ENCODE assay signal across 27 mouse cellular contexts in genomic region chr5:147114738-147115137, GRCm38 (mm10). TPM values are rescaled to one million over a fixed set of nuclear protein-coding genes. Genes with fewer than 3 reads are reported as not detected.
DNase-seq lines count a peak whose midpoint lies in the region; ATAC-seq and TF ChIP-seq lines count a peak whose summit lies in the region.
"Had no signal": no experiment of that assay in that cellular context is flagged by ENCODE, and none has a peak within 500 bp of the region (broad histone marks: within the 10 kb centered on the region; RNA-seq: fewer than 3 reads in every experiment).

No protein-coding gene starts in this region.

- no peak overlapping the region for H3K4me3 ChIP-seq in layer of hippocampus, adult 2 months
- H3K4me3 ChIP-seq in CH12.LX (replicated peaks in 1 of 3; ENCODE audit: low read depth in 2 of 3, low read length in 2 of 3, poor library complexity in 1 of 3) (no peak overlapping the region), E14TG2a.4 (replicated peaks; ENCODE audit: low read length) (no peak overlapping the region)
- no peak overlapping the region for H3K4me3 ChIP-seq in heart, embryonic 12.5 days
- H3K4me3 ChIP-seq: embryonic facial prominence, embryonic 12.5 days; heart, adult 2 months; hindbrain, embryonic 13.5 days; limb, embryonic 15.5 days; megakaryocyte, embryonic 14.5 days; neural tube, embryonic 12.5 days; stomach, embryonic 15.5 days had no signal

- no peaks in the 10 kb centered on the region for H3K79me2 ChIP-seq in CH12.LX (replicated peaks; ENCODE audit: control insufficient read depth, extremely low read depth, insufficient read depth, poor library complexity, severe bottlenecking)

- no peak overlapping the region for H3K4me2 ChIP-seq in CH12.LX (ENCODE audit: insufficient read depth, low read depth, poor library complexity, severe bottlenecking)
- no peak overlapping the region for H3K4me2 ChIP-seq in heart, embryonic 12.5 days
- H3K4me2 ChIP-seq: embryonic facial prominence, embryonic 12.5 days; hindbrain, embryonic 13.5 days; limb, embryonic 15.5 days; lung, embryonic 14.5 days; neural tube, embryonic 12.5 days; stomach, embryonic 15.5 days had no signal

- no peak overlapping the region for H3K27ac ChIP-seq in layer of hippocampus, adult 2 months
- H3K27ac ChIP-seq in CH12.LX (ENCODE audit: insufficient read depth, low read depth), result no peak overlapping the region
- no peak overlapping the region for H3K27ac ChIP-seq in heart, embryonic 12.5 days (ENCODE audit: poor library complexity, severe bottlenecking)
- H3K27ac ChIP-seq: embryonic facial prominence, embryonic 12.5 days; heart, adult 2 months; hindbrain, embryonic 13.5 days; limb, embryonic 15.5 days; liver, embryonic 14.5 days; neural tube, embryonic 12.5 days; stomach, embryonic 15.5 days had no signal

- H3K9me3 ChIP-seq in CH12.LX (replicated peaks; ENCODE audit: low read length) (peaks cover 30% of the 10 kb centered on the region), E14TG2a.4 (ENCODE audit: low read length) (no peaks in the 10 kb centered on the region)
- peaks cover 11% of the 10 kb centered on the region for H3K9me3 ChIP-seq in heart, embryonic 12.5 days (replicated peaks)
- H3K9me3 ChIP-seq: hindbrain, embryonic 13.5 days; limb, embryonic 15.5 days; stomach, embryonic 15.5 days had no signal

- DNase-seq in layer of hippocampus, adult 2 months (ENCODE audit: low spot score in 2 of 2), result no peak
- no peak for DNase-seq in layer of hippocampus, adult 8-10 months (ENCODE audit: low spot score in 2 of 2)
- DNase-seq in CH12.LX (ENCODE audit: extremely low read depth) (no peak), ZHBTc4 (ENCODE audit: low read depth, low spot score) (peak; percentile 66)
- DNase-seq in spleen, postnatal 14 days (ENCODE audit: low spot score in 2 of 2), result no peak
- DNase-seq: cerebellum, adult 18-20 months; forebrain, postnatal 0 days; gastrocnemius, postnatal 36 days; heart, adult 2 months; kidney, adult 2 months; kidney, postnatal 25 days; layer of hippocampus, adult 9-11 months; left cerebral cortex, postnatal 4 days; lung, embryonic 14.5 days; midbrain, embryonic 14.5 days; retina, postnatal 1 day; right cerebral cortex, postnatal 4 days had no signal

- H3K36me3 ChIP-seq in CH12.LX (replicated peaks in 1 of 2; ENCODE audit: control insufficient read depth in 1 of 2, insufficient read depth in 1 of 2, low read length in 1 of 2), result peaks cover 19 to 32% of the 10 kb centered on the region in 2 experiments
- peaks cover 26% of the 10 kb centered on the region for H3K36me3 ChIP-seq in E14TG2a.4 (ENCODE audit: insufficient read depth, low read length)
- peaks cover 28% of the 10 kb centered on the region for H3K36me3 ChIP-seq in heart, embryonic 12.5 days

- no peak; the same call in 1 of the 2 replicates for TF ChIP-seq RAD21 in CH12.LX (IDR thresholded peaks at IDR 0.05; ENCODE audit: low read depth, low read length)

- TF ChIP-seq CTCF in layer of hippocampus, adult 2 months (conservative IDR thresholded peaks at IDR 0.05), result peak; percentile 53
- TF ChIP-seq CTCF in CH12.LX (conservative IDR thresholded peaks at IDR 0.05 in 1 of 2, IDR thresholded peaks at IDR 0.05 in 1 of 2; ENCODE audit: low read depth in 2 of 2, low read length in 2 of 2), result peak in 1 of 2 experiments; percentile 12; a peak in 1 of 4 replicates
- peak; percentile 17; the same call in 1 of the 2 replicates for TF ChIP-seq CTCF in E14TG2a.4 (conservative IDR thresholded peaks at IDR 0.05; ENCODE audit: low read length)

- no peak for TF ChIP-seq EP300 in CH12.LX (IDR thresholded peaks at IDR 0.05; ENCODE audit: low read length)

- in situ Hi-C loops in CH12.LX (cut with MboI; ENCODE audit: low pct_ligation_motif_present, low pct_unique_long_range_greater_than_20kb, low sequenced_read_pairs), result no loop called here

- no peaks in the 10 kb centered on the region for H3K27me3 ChIP-seq in CH12.LX (replicated peaks)
- no peaks in the 10 kb centered on the region for H3K27me3 ChIP-seq in E14TG2a.4 (ENCODE audit: insufficient read depth, low read length)
- H3K27me3 ChIP-seq in heart, embryonic 12.5 days (replicated peaks), result no peaks in the 10 kb centered on the region
- H3K27me3 ChIP-seq: embryonic facial prominence, embryonic 12.5 days; hindbrain, embryonic 13.5 days; limb, embryonic 15.5 days; neural tube, embryonic 12.5 days; stomach, embryonic 15.5 days had no signal

- ATAC-seq in heart, embryonic 12.5 days (ENCODE audit: insufficient number of reproducible peaks, low FRiP score), result no peak
- ATAC-seq: forebrain, postnatal 0 days; inflammation-experienced regulatory T-cells, adult 6 months had no signal

- H3K4me1 ChIP-seq in CH12.LX (ENCODE audit: control insufficient read depth in 1 of 2, insufficient read depth in 2 of 2) (no peaks in the 10 kb centered on the region), E14TG2a.4 (replicated peaks; ENCODE audit: low read depth, low read length) (peaks cover 12% of the 10 kb centered on the region)
- H3K4me1 ChIP-seq in heart, embryonic 12.5 days (replicated peaks), result no peaks in the 10 kb centered on the region
- H3K4me1 ChIP-seq: embryonic facial prominence, embryonic 12.5 days; hindbrain, embryonic 13.5 days; limb, embryonic 15.5 days; megakaryocyte, embryonic 14.5 days; neural tube, embryonic 12.5 days; stomach, embryonic 15.5 days had no signal

- H3K9ac ChIP-seq in CH12.LX (ENCODE audit: insufficient read depth, low read depth), result no peak overlapping the region
- H3K9ac ChIP-seq in heart, embryonic 12.5 days, result no peak overlapping the region
- H3K9ac ChIP-seq: embryonic facial prominence, embryonic 12.5 days; forebrain, postnatal 0 days; hindbrain, embryonic 13.5 days; limb, embryonic 15.5 days; liver, embryonic 14.5 days; lung, embryonic 14.5 days; neural tube, embryonic 12.5 days; stomach, embryonic 15.5 days had no signal

- TF ChIP-seq POLR2A in CH12.LX (IDR thresholded peaks at IDR 0.05; ENCODE audit: low read depth, low read length), result no peak

- WGBS in heart, embryonic 12.5 days, result 82% methylated on average over 7 of the region's 7 CpGs

- dilution Hi-C loops in CH12.LX (cut with MboI; ENCODE audit: extremely low pct_ligation_motif_present, extremely low pct_unique_long_range_greater_than_20kb, low sequenced_read_pairs), result no loop called here

TF ChIP-seq in CH12.LX, 34 proteins besides CTCF, POLR2A, EP300 and RAD21:
- TF ChIP-seq ZC3H11A (IDR thresholded peaks at IDR 0.05; ENCODE audit: low read depth, low read length) (no peak), SIN3A (IDR thresholded peaks at IDR 0.05; ENCODE audit: low read length) (no peak), ZNF384 (IDR thresholded peaks at IDR 0.05; ENCODE audit: low read depth, low read length) (peak; percentile 32; the same call in 1 of the 2 replicates)

RNA-seq across cellular contexts. Expression of gene Polr1d, which starts 37.9 kb away (rescaled TPM):
- total RNA-seq in layer of hippocampus, adult 2 months (2021), result 10 to 100 TPM; 63.1 to 69.7 TPM
- total RNA-seq in layer of hippocampus, adult 8-10 months (2022), result 10 to 100 TPM; 65.2 to 70.8 (median 66.7) TPM
- total RNA-seq in CH12.LX (2012; rRNA removed), result 293 and 334 TPM in 2 replicates
- total RNA-seq in CH12.LX (2014; rRNA removed), result 354 and 381 TPM in 2 replicates
- polyA plus RNA-seq in CH12.LX (2012; ENCODE audit: insufficient read length, low read depth), result 300 and 322 TPM in 2 replicates
- polyA plus RNA-seq in heart, embryonic 12.5 days (2016; fragmentation: Nextera tagmentation; extraction: Ambion mirVana), result 91.3 and 94.0 TPM in 2 replicates

RNA-seq across cellular contexts. Expression of gene Lnx2, which starts 38.4 kb away (rescaled TPM):
- total RNA-seq in layer of hippocampus, adult 2 months (2021), result 1 to 10 TPM; 5.5 to 6.6 TPM
- total RNA-seq in layer of hippocampus, adult 8-10 months (2022), result 1 to 10 TPM; 5.8 to 7.2 (median 6.5) TPM
- 25.6 and 30.1 TPM in 2 replicates for total RNA-seq in CH12.LX (2012; rRNA removed)
- total RNA-seq in CH12.LX (2014; rRNA removed), result 19.4 and 20.3 TPM in 2 replicates
- 18.8 and 22.9 TPM in 2 replicates for polyA plus RNA-seq in CH12.LX (2012; ENCODE audit: insufficient read length, low read depth)
- 14.0 and 14.3 TPM in 2 replicates for polyA plus RNA-seq in heart, embryonic 12.5 days (2016; fragmentation: Nextera tagmentation; extraction: Ambion mirVana)

Comparison
In these comparisons a context has a peak if more than half of its experiments do, and no peak if none do; other contexts are left out.
1. RNA of gene Polr1d, which starts 37.9 kb away (total RNA-seq): 293 to 381 TPM in CH12.LX; 63.1 to 69.7 TPM in layer of hippocampus, adult 2 months and 65.2 to 70.8 TPM in layer of hippocampus, adult 8-10 months; every median in the first group is over 4 times any median in the second.